Mouse (Mus musculus) lung, postnatal 0 days (tissue): ENCODE measurements at regions not wholly inside any gene's neighbourhood (a gene's known extent, or its start where the extent isn't known, plus 50 kb on each side); places are given as distances from the start of the nearest gene placed in this dataset.

ENCODE experiments used
- ATAC-seq: fragments of 200-750 bp; cut with Nextera tagmentation; 2 replicates; pipeline ENCODE4 v1.8.0; 2017; ENCODE audit warnings: moderate library complexity
- DNase-seq: peaks from one replicate; pipeline ENCODE4 v3.0.0-alpha.2; 2016; ENCODE audit warnings: low spot score
- H3K27ac ChIP-seq: fragments of 300-500 bp; sonication (generic); 2 replicates; pipeline ENCODE4 v1.5.1; 2014; ENCODE audit warnings: antibody characterized with exemption, mild to moderate bottlenecking, low read length, mixed read lengths
- H3K27me3 ChIP-seq: fragments of 300-500 bp; sonication (generic); replicated peaks from 2 replicates; pipeline ENCODE4 v1.6.1; 2014; ENCODE audit warnings: low read length, mixed read lengths; ENCODE audit not compliant: insufficient read depth
- H3K36me3 ChIP-seq: fragments of 300-500 bp; sonication (generic); 2 replicates; pipeline ENCODE4 v1.6.1; 2014; ENCODE audit warnings: low read length, mixed read lengths; ENCODE audit not compliant: insufficient read depth
- H3K4me1 ChIP-seq: fragments of 300-500 bp; sonication (generic); 2 replicates; pipeline ENCODE4 v1.6.1; 2014; ENCODE audit warnings: antibody characterized with exemption, low read depth, low read length, mixed read lengths; ENCODE audit not compliant: insufficient read depth
- H3K4me2 ChIP-seq: fragments of 300-500 bp; sonication (generic); replicated peaks from 2 replicates; pipeline ENCODE4 v1.6.1; 2014; ENCODE audit warnings: low read depth, mild to moderate bottlenecking, low read length, moderate library complexity, mixed read lengths
- H3K4me3 ChIP-seq: fragments of 300-500 bp; sonication (generic); 2 replicates; pipeline ENCODE4 v1.5.1; 2014; ENCODE audit warnings: low read depth, low read length
- H3K9ac ChIP-seq: fragments of 300-500 bp; sonication (generic); replicated peaks from 2 replicates; pipeline ENCODE4 v1.6.1; 2014; ENCODE audit warnings: low read depth, mild to moderate bottlenecking
- H3K9me3 ChIP-seq: fragments of 300-500 bp; sonication (generic); 2 replicates; pipeline ENCODE4 v1.6.1; 2016; ENCODE audit warnings: low read length, mixed read lengths
- CTCF ChIP-seq: IDR thresholded peaks from 2 replicates; pipeline ENCODE4 v1.5.1; 2016; ENCODE audit warnings: antibody characterized with exemption, mild to moderate bottlenecking
- EP300 ChIP-seq: IDR thresholded peaks from 2 replicates; pipeline ENCODE4 v1.6.1; 2016; ENCODE audit warnings: antibody characterized with exemption, mild to moderate bottlenecking, control low read depth
- WGBS: fragments of 180-500 bp; shearing (Covaris S2); extraction: QIAGEN DNeasy Blood & Tissue Kit; methylation state at CpG from one replicate; pipeline ENCODE4 v1.1.7; 2014; 5-methylcytosine and 5-hydroxymethylcytosine counted together

DNA sequence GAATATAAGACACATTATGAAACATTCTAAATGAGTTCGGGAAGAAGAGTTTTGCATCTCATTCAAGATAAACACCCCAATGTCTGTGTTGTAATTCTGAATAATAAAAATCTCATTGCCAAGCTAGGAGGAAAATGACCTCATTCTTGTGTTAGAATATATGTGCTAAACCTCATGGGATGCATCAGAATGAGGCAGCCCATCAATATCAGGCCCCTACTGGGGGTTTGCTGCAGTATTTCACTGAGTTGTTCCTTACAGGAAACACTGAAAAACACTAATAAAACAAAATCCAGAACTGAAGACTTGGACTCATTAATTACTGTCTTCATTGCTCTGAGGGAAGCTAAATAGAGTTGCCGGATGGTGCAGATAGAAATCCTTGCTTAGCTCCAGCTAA lies 111.6 kb upstream of the Gm11983 start:
- Histone ChIP-seq H3K27ac (no peak overlapping the region), H3K4me2 (no peak overlapping the region), H3K9ac (no peak overlapping the region), H3K4me1 (no peaks in the 10 kb centered on the region), H3K9me3 (no peaks in the 10 kb centered on the region), H3K36me3 (no peaks in the 10 kb centered on the region), H3K4me3 (no peak overlapping the region), H3K27me3 (no peaks in the 10 kb centered on the region)
- no peak for DNase-seq
- no peak for ATAC-seq
- 60% methylated on average over 2 of the region's 2 CpGs for WGBS
- TF ChIP-seq EP300 (no peak), CTCF (no peak)

DNA sequence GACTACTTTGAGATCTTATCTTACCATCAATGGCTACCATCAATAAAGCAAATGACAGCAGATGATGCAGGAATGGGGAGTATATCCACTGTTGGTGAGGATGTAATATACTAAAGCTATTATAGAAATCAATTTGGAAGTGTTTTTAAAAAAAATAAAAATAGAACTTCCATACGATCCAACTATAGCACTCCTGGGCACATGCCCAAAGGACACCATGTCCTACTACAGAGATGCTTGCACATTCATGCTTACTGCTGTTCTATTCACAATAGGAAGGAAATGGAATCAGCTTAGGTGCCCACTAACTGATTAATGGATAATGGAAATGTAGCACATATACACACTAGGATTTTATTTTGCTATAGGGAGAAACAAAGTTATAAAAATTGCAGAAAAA lies 96.7 kb upstream of the Gm11983 start:
- no peak overlapping the region for H3K4me3 ChIP-seq
- WGBS, result 75% methylated on average over 1 of the region's 1 CpGs
- TF ChIP-seq CTCF (no peak), EP300 (no peak)
- ATAC-seq (no peak), DNase-seq (no peak)
- H3K4me2 ChIP-seq, result no peak overlapping the region
- no peak overlapping the region for H3K27ac ChIP-seq
- H3K9ac ChIP-seq, result no peak overlapping the region
- H3K36me3 ChIP-seq, result no peaks in the 10 kb centered on the region
- H3K27me3 ChIP-seq, result no peaks in the 10 kb centered on the region
- no peaks in the 10 kb centered on the region for H3K9me3 ChIP-seq
- H3K4me1 ChIP-seq, result no peaks in the 10 kb centered on the region

DNA sequence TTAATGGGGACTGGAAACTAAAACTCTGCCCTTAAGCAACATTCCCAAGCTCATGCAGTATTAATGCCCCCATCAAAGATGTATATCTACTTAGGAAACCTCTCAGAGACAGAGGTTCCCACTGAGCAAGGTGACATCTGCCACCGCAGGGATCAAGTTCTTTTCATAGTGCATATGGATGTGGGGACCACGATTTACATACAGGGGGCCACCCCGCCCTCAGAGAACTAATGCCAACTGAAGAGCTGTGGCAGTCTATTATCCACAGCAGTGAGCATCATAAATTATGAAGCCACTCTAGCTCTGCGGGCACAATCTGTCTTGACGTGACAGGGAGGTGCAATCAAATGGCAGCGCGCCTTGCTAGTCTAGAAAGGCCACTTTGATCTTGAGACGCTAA lies 88.6 kb upstream of the Gm11983 start:
- H3K27me3 ChIP-seq, result no peaks in the 10 kb centered on the region
- no peak for ATAC-seq
- H3K4me1 ChIP-seq, result peaks cover 5% of the 10 kb centered on the region; the same call in 1 of the 2 replicates
- WGBS, result 76% methylated on average over 8 of the region's 8 CpGs
- no peak overlapping the region for H3K27ac ChIP-seq
- DNase-seq, result no peak
- H3K36me3 ChIP-seq, result no peaks in the 10 kb centered on the region
- no peak overlapping the region for H3K4me2 ChIP-seq
- H3K9me3 ChIP-seq, result no peaks in the 10 kb centered on the region
- no peak overlapping the region for H3K4me3 ChIP-seq
- no peak for TF ChIP-seq EP300
- no peak for TF ChIP-seq CTCF
- H3K9ac ChIP-seq, result no peak overlapping the region

DNA sequence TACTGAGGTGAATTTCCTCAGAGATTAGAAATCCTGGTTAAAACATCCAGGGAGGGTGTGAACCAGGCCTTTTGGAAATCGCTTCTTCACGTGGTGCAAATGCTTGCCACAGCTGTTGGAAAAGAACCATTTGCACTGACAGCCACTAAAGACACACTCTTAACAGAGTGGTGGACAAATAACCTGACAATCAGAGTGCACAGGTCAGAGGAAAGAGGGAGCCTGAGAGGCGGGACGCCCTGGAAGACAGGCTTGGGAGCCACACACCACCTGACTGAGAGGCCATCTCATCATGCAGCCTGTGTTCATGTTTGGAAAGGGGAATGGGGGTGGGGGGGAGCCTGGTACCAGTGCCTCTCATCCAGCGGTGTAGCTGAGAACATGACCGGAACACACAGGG lies 87.0 kb upstream of the Gm11983 start:
- H3K27me3 ChIP-seq, result no peaks in the 10 kb centered on the region
- 0 out of 2 replicates have a peak overlapping the region, but pooled peaks have one; percentile 14 for H3K27ac ChIP-seq
- no peaks in the 10 kb centered on the region for H3K9me3 ChIP-seq
- peak overlapping the region; percentile 48 for H3K4me2 ChIP-seq
- WGBS, result 18% methylated on average over 6 of the region's 6 CpGs
- peaks cover 5% of the 10 kb centered on the region; the same call in 1 of the 2 replicates for H3K4me1 ChIP-seq
- H3K9ac ChIP-seq, result no peak overlapping the region
- ATAC-seq (peak; percentile 55), DNase-seq (peak; percentile 42)
- H3K36me3 ChIP-seq, result no peaks in the 10 kb centered on the region
- no peak overlapping the region; the same call in 1 of the 2 replicates for H3K4me3 ChIP-seq
- TF ChIP-seq CTCF (no peak), EP300 (no peak)

DNA sequence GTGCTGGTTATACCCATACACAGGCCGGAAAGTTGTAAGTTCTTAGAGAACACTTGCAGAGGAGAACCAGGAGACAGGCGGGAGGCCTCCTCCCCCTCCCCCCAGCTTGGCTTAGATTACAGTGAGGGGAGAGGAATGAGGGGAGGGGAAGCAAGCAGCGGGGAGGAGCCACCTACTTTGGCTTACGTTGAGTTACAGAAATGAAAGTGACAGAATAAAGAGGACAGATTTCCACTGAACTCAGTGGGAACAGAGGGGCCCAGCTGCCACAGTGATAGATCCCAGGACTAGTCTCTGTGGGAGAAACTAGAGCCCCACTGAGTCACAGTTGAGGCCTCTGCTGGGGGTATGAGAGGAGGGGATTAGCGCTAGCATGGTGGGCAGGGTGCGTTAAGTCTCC lies 86.5 kb upstream of the Gm11983 start:
- no peaks in the 10 kb centered on the region for H3K36me3 ChIP-seq
- H3K27me3 ChIP-seq, result no peaks in the 10 kb centered on the region
- peak overlapping the region; percentile 25; the same call in 1 of the 2 replicates for H3K4me3 ChIP-seq
- peak; percentile 75 for DNase-seq
- TF ChIP-seq EP300 (no peak), CTCF (no peak)
- peak overlapping the region; percentile 48 for H3K4me2 ChIP-seq
- peak; percentile 74 for ATAC-seq
- peaks cover 5% of the 10 kb centered on the region; the same call in 1 of the 2 replicates for H3K4me1 ChIP-seq
- no peaks in the 10 kb centered on the region for H3K9me3 ChIP-seq
- no peak overlapping the region for H3K9ac ChIP-seq
- WGBS, result 11% methylated on average over 6 of the region's 6 CpGs
- H3K27ac ChIP-seq, result 0 out of 2 replicates have a peak overlapping the region, but pooled peaks have one; percentile 14

- 85% methylated on average over 1 of the region's 1 CpGs for WGBS
- Histone ChIP-seq H3K27ac (no peak overlapping the region), H3K4me1 (no peaks in the 10 kb centered on the region), H3K4me2 (no peak overlapping the region), H3K36me3 (no peaks in the 10 kb centered on the region), H3K4me3 (no peak overlapping the region), H3K9ac (no peak overlapping the region), H3K27me3 (no peaks in the 10 kb centered on the region), H3K9me3 (0 out of 2 replicates have a peak, but pooled peaks cover 3% of the 10 kb centered on the region)
- no peak for DNase-seq
- no peak for ATAC-seq
- no peak for TF ChIP-seq EP300
- TF ChIP-seq CTCF, result no peak
Observed at GRCm38 (mm10) chr11:6918546-6918945, 81.1 kb upstream of the Gm11983 start.

- no peak overlapping the region for H3K27ac ChIP-seq
- no peak for TF ChIP-seq EP300
- TF ChIP-seq CTCF, result no peak
- no peaks in the 10 kb centered on the region for H3K27me3 ChIP-seq
- no peaks in the 10 kb centered on the region for H3K36me3 ChIP-seq
- 55% methylated on average over 5 of the region's 5 CpGs for WGBS
- H3K4me2 ChIP-seq, result no peak overlapping the region
- H3K9ac ChIP-seq, result no peak overlapping the region
- no peak for DNase-seq
- H3K4me1 ChIP-seq, result no peaks in the 10 kb centered on the region
- ATAC-seq, result no peak
- H3K9me3 ChIP-seq, result no peaks in the 10 kb centered on the region
- H3K4me3 ChIP-seq, result no peak overlapping the region
Observed at GRCm38 (mm10) chr11:6905630-6906029, 68.2 kb upstream of the Gm11983 start.
